Mouse (Mus musculus): ENCODE measurements around the gene Hoxb2. TPM values are rescaled to one million over a fixed set of nuclear protein-coding genes. Genes with fewer than 3 reads are reported as not detected.

Gene Hoxb2
- polyA plus RNA-seq, 1 experiment: not detected

GRCm38 (mm10) chr11:96341701-96342575 is 8.4 kb upstream of the Hoxb2 start:
- no peaks in the 10 kb centered on the region for H3K36me3 ChIP-seq (ENCODE audit: control insufficient read depth, insufficient read depth)
- H3ac ChIP-seq (ENCODE audit: control insufficient read depth, insufficient read length, low read depth): no peak overlapping the region
- no peak overlapping the region for H3K4me3 ChIP-seq (ENCODE audit: insufficient read depth, poor library complexity, severe bottlenecking)
- no peaks in the 10 kb centered on the region for H3K79me3 ChIP-seq (ENCODE audit: low read depth)
- H3K27me3 ChIP-seq (ENCODE audit: control insufficient read depth, insufficient read depth, insufficient read length): peaks cover 92% of the 10 kb centered on the region
- H3K79me2 ChIP-seq (ENCODE audit: control insufficient read depth, insufficient read depth): no peaks in the 10 kb centered on the region
- TF ChIP-seq CTCF (IDR thresholded peaks at IDR 0.05; ENCODE audit: control insufficient read depth, insufficient read depth, insufficient read length): no peak
- no peak for TF ChIP-seq MYOD1 (IDR thresholded peaks at IDR 0.05; ENCODE audit: control insufficient read depth, insufficient read length, low read depth)
- TF ChIP-seq MYOG (IDR thresholded peaks at IDR 0.05; ENCODE audit: control insufficient read depth, extremely low read depth, insufficient read length): no peak
- TF ChIP-seq USF1 (IDR thresholded peaks at IDR 0.05; ENCODE audit: low read depth): no peak
- no peak for TF ChIP-seq FOSL1 (IDR thresholded peaks at IDR 0.05; ENCODE audit: insufficient read depth, low read length, poor library complexity, severe bottlenecking)

GRCm38 (mm10) chr11:96342576-96342930 is 7.8 kb upstream of the Hoxb2 start:
- H3K79me3 ChIP-seq (ENCODE audit: low read depth): no peaks in the 10 kb centered on the region

GRCm38 (mm10) chr11:96343206-96343745 is 7.0 kb upstream of the Hoxb2 start:
- H3K79me2 ChIP-seq (ENCODE audit: control insufficient read depth, insufficient read depth): no peaks in the 10 kb centered on the region
- TF ChIP-seq MYOD1 (IDR thresholded peaks at IDR 0.05; ENCODE audit: control insufficient read depth, insufficient read length, low read depth) (no peak), CTCF (IDR thresholded peaks at IDR 0.05; ENCODE audit: control insufficient read depth, insufficient read depth, insufficient read length) (no peak)
- H3K79me3 ChIP-seq (ENCODE audit: low read depth): no peaks in the 10 kb centered on the region

More at GRCm38 (mm10) chr11:96342576-96342930, 7.8 kb upstream of the Hoxb2 start:
- no peak for TF ChIP-seq MYOD1 (IDR thresholded peaks at IDR 0.05; ENCODE audit: control insufficient read depth, insufficient read length, low read depth)
- TF ChIP-seq CTCF (IDR thresholded peaks at IDR 0.05; ENCODE audit: control insufficient read depth, insufficient read depth, insufficient read length): no peak
- no peak for TF ChIP-seq MYOG (IDR thresholded peaks at IDR 0.05; ENCODE audit: control insufficient read depth, extremely low read depth, insufficient read length)
- TF ChIP-seq FOSL1 (IDR thresholded peaks at IDR 0.05; ENCODE audit: insufficient read depth, low read length, poor library complexity, severe bottlenecking): no peak
- no peak for TF ChIP-seq USF1 (IDR thresholded peaks at IDR 0.05; ENCODE audit: low read depth)
- TF ChIP-seq MAX (IDR thresholded peaks at IDR 0.05): no peak
- TF ChIP-seq CEBPB (IDR thresholded peaks at IDR 0.05; ENCODE audit: low read depth): no peak
- Histone ChIP-seq H3K27me3 (ENCODE audit: control insufficient read depth, insufficient read depth, insufficient read length) (peaks cover 90% of the 10 kb centered on the region), H3K4me3 (ENCODE audit: insufficient read depth, poor library complexity, severe bottlenecking) (no peak overlapping the region), H3K36me3 (ENCODE audit: control insufficient read depth, insufficient read depth) (no peaks in the 10 kb centered on the region), H3ac (ENCODE audit: control insufficient read depth, insufficient read length, low read depth) (no peak overlapping the region), H3K79me2 (ENCODE audit: control insufficient read depth, insufficient read depth) (no peaks in the 10 kb centered on the region)

GRCm38 (mm10) chr11:96344061-96344877 is 6.1 kb upstream of the Hoxb2 start:
- Histone ChIP-seq H3K4me3 (ENCODE audit: insufficient read depth, poor library complexity, severe bottlenecking) (no peak overlapping the region), H3K36me3 (ENCODE audit: control insufficient read depth, insufficient read depth) (no peaks in the 10 kb centered on the region), H3K79me3 (ENCODE audit: low read depth) (no peaks in the 10 kb centered on the region), H3ac (ENCODE audit: control insufficient read depth, insufficient read length, low read depth) (no peak overlapping the region), H3K27me3 (ENCODE audit: control insufficient read depth, insufficient read depth, insufficient read length) (peaks cover 83% of the 10 kb centered on the region), H3K79me2 (ENCODE audit: control insufficient read depth, insufficient read depth) (no peaks in the 10 kb centered on the region)
- no peak for TF ChIP-seq CTCF (IDR thresholded peaks at IDR 0.05; ENCODE audit: control insufficient read depth, insufficient read depth, insufficient read length)
- TF ChIP-seq MAX (IDR thresholded peaks at IDR 0.05): no peak
- no peak for TF ChIP-seq MYOD1 (IDR thresholded peaks at IDR 0.05; ENCODE audit: control insufficient read depth, insufficient read length, low read depth)
- TF ChIP-seq CEBPB (IDR thresholded peaks at IDR 0.05; ENCODE audit: low read depth): no peak

More at GRCm38 (mm10) chr11:96343206-96343745, 7.0 kb upstream of the Hoxb2 start:
- Histone ChIP-seq H3ac (ENCODE audit: control insufficient read depth, insufficient read length, low read depth) (no peak overlapping the region), H3K4me3 (ENCODE audit: insufficient read depth, poor library complexity, severe bottlenecking) (no peak overlapping the region), H3K27me3 (ENCODE audit: control insufficient read depth, insufficient read depth, insufficient read length) (peaks cover 90% of the 10 kb centered on the region), H3K36me3 (ENCODE audit: control insufficient read depth, insufficient read depth) (no peaks in the 10 kb centered on the region)

GRCm38 (mm10) chr11:96344878-96345159 is 5.5 kb upstream of the Hoxb2 start:
- H3K79me2 ChIP-seq (ENCODE audit: control insufficient read depth, insufficient read depth): no peaks in the 10 kb centered on the region
- no peak for TF ChIP-seq CEBPB (IDR thresholded peaks at IDR 0.05; ENCODE audit: low read depth)
- no peak for TF ChIP-seq USF1 (IDR thresholded peaks at IDR 0.05; ENCODE audit: low read depth)
- no peak for TF ChIP-seq CTCF (IDR thresholded peaks at IDR 0.05; ENCODE audit: control insufficient read depth, insufficient read depth, insufficient read length)
- no peak for TF ChIP-seq MYOD1 (IDR thresholded peaks at IDR 0.05; ENCODE audit: control insufficient read depth, insufficient read length, low read depth)
- TF ChIP-seq MAX (IDR thresholded peaks at IDR 0.05): no peak
- TF ChIP-seq MYOG (IDR thresholded peaks at IDR 0.05; ENCODE audit: control insufficient read depth, extremely low read depth, insufficient read length): no peak
- no peak overlapping the region for H3K4me3 ChIP-seq (ENCODE audit: insufficient read depth, poor library complexity, severe bottlenecking)
- no peaks in the 10 kb centered on the region for H3K79me3 ChIP-seq (ENCODE audit: low read depth)
- no peak overlapping the region for H3ac ChIP-seq (ENCODE audit: control insufficient read depth, insufficient read length, low read depth)
- H3K36me3 ChIP-seq (ENCODE audit: control insufficient read depth, insufficient read depth): no peaks in the 10 kb centered on the region
- H3K27me3 ChIP-seq (ENCODE audit: control insufficient read depth, insufficient read depth, insufficient read length): peaks cover 83% of the 10 kb centered on the region

All from C2C12 (cell line).